Mouse (Mus musculus) T-helper 2 cell (primary cell): Measurements from ENCODE around the gene Tcf7.

Source experiments
- in situ Hi-C: fragments of 300-600 bp; cut with MboI, MseI; formaldehyde crosslinking; loops from one replicate; pipeline ENCODE4 v1.15.1; 2025; ENCODE audit warnings: high pct_unique_total_duplicates

Tcf7 gene

DNA sequence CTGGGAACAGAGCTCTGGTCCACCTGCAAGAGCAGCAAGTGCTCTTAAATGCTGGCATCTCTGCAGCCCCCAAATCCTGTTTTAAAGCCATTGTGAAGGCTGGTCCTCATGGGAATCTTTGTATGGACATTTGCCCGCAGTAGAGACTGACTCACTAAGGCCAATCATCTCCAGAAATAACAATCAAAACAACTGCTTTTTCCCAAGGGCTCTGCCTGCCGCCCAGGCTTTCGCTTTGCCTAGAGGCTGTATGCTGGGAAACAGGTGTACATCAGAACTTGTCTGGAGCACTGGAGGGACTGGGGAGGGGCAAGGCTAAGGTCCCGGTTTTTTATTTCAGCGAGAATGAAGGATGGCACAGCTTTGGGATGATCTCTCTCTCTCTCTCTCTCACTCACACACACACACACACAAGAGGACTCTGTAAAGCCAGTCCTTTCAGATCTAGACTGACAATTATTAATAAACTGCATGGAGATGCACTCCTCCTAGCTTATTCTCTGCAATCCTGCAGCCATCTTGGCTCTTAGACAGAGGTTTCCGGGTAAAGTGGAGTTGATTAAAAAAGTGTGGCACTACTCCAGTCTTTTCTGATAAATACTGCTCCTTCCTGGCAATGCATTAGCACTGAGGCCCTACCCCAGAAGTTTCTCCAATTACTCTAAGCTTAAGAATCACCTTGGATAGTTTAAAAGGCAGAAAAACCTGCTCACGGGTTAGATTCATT lies 53.9 kb downstream of the Tcf7 start:
- in situ Hi-C loops: no loop called here

- in situ Hi-C loops: no loop called here
These were observed 55.2 kb downstream of the Tcf7 start for GRCm38 (mm10) chr11:52227466-52228226.

DNA sequence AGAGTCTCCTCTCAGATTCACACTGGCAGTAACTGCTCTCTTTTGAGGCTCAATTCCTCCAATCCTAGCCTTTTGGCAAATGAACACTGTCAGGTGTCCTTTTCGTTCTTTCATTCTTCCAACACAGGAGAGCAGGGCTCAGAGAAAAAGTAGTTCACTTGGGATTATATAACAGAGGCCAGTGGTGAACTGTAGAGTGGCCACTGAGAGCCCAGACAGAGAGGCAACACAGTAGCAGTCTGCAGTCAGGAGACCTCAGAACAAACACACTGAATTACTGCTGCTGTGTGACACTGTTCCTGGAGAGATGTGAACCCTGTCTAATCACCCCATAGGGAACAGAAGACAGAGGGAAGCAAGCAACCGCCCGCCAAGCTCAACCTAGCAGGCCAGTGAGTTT lies 55.8 kb downstream of the Tcf7 start:
- in situ Hi-C loops: no loop called here

DNA sequence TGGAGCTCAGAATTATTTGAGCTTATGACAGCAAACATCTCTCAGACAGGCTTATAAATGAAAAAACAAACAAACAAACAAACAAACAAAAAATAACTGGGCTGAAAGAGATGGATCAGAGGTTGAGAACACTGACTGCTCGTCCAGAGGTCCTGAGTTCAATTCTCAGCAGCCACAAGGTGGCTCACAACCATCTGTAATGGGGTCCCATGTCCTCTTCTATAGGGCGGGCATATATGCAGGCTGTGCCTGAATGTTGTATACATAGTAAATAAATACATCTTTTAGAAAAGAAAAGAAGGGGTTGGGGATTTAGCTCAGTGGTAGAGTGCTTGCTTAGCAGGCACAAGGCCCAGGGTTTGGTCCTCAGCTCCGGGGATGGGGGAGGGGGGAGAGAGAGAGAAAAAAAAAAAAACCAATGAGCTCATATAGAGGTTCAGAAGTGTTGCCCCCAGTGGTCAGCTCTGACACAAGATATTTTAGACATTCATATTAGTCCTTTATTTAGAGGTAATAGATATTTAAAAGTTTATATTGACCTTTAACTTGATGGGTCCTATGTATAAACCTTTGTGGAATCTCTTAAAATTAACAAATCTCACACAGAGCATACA lies 56.7 kb downstream of the Tcf7 start:
- in situ Hi-C loops: no loop called here

- in situ Hi-C loops: loop anchor here (5.0 kb wide), 1 partner anchor 407 kb away; no protein-coding TSS in a partner anchor
These were observed 58.7 kb downstream of the Tcf7 start for GRCm38 (mm10) chr11:52223968-52224682.

DNA sequence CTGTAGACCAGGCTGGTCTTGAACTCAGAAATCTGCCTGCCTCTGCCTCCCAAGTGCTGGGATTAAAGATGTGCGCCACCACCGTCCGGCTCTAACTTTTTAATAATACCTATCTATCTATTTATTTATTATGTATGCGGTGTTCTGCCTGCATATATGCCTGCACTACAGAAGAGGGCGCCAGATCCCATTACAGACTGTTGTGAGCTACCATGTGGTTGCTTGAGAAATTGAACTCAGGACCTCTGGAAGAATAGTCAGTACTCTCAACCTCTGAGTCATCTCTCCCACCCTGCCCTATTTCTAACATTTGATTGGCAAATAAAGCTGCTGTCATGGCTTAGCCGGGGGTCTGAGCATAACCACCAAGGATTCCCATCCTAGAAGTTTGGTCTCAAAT lies 59.9 kb downstream of the Tcf7 start:
- in situ Hi-C loops: loop anchor here (5.0 kb wide), 1 partner anchor 406 kb away; no protein-coding TSS in a partner anchor

- in situ Hi-C loops: loop anchor here (5.0 kb wide), 1 partner anchor 405 kb away; no protein-coding TSS in a partner anchor
These were observed 60.9 kb downstream of the Tcf7 start for GRCm38 (mm10) chr11:52221921-52222320.

GRCm38 (mm10) chr11:52220282-52220681 lies 62.5 kb downstream of the Tcf7 start:
- in situ Hi-C loops: loop anchor here (5.0 kb wide), 1 partner anchor 403 kb away; no protein-coding TSS in a partner anchor

GRCm38 (mm10) chr11:52213887-52214286 lies 68.9 kb downstream of the Tcf7 start, which contains the start of gene Olfr1371:
Gene Olfr1371 (minus strand): TSS chr11:52213987.
- in situ Hi-C loops: loop anchor here (5.0 kb wide), 1 partner anchor 72 kb away; no protein-coding TSS in a partner anchor
